Mouse (Mus musculus) MEL-GATA-1-ER (cell line): ENCODE results near the gene Gm11034.

Experiments used
- DNase-seq: peaks from one replicate; pipeline ENCODE4 v3.0.0-alpha.2; 2012; ENCODE audit warnings: low read depth; ENCODE audit errors: extremely low read depth

The Gm11034 gene

GRCm38 (mm10) chr8:72213536-72213935 is at the start of gene Gm11034:
Gene Gm11034 (minus strand): TSS chr8:72213636.
- no peak for DNase-seq

DNA sequence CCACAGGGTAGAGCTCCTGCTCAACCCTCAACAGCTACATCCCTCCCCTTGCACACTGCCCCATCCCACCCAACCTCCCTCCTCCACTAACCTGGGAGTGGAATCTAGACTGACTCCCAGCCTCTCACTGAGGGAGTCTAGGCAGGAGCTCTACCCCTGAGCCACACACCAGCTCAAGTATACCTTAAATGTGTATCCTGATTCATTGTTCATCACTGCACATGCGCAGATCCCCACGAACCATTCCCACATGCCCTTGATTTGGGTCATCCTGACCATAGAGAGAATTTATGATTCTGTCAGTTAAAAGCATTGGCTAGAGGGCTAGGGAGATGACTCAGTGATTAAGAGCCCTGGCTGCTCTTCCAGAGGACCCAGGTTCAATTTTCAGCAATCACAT is 49.3 kb upstream of the Gm11034 start:
- DNase-seq, result no peak

DNA sequence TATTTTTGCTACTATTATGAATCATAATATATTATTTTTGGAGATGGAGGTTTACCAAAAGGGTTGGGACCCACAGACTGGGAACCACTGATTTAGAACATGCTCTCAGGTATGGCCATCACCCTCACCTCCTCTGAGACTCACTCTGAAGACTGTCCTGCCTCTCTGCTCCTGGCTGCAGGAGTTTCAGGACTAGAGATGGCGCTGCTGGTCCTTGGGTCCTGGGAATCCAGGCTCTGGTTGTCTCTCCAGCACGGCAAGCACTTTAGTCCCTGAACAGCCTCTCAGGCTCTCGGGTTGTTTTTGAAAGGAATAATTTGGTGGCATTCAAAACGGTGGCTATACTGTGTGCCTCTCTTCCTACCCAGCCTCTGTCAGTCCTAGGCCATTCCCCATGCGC is 48.4 kb upstream of the Gm11034 start:
- no peak for DNase-seq

- DNase-seq, result no peak
Observed at GRCm38 (mm10) chr8:72261431-72261830, 48.0 kb upstream of the Gm11034 start.

DNA sequence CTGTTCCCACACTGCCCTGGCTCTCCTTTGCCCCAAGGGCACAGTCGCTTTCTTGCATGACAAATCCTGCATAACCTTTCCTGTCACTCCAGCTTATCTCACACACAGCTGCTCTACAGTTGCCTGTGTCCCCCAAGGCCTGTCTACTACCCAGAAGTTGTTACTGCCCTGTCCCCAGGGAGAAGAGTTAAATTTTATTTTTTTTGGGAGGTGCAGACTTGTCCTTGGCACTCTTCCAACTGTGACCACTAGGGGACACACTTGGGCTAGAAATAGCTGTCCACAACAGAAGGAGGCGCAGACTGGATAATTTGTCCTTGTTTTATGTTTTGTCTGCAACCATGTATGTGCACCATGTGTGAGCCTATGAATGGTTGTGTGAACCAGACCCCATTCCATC is 47.6 kb upstream of the Gm11034 start:
- no peak for DNase-seq

- DNase-seq, result no peak
Observed at GRCm38 (mm10) chr8:72260585-72260984, 47.1 kb upstream of the Gm11034 start.

DNA sequence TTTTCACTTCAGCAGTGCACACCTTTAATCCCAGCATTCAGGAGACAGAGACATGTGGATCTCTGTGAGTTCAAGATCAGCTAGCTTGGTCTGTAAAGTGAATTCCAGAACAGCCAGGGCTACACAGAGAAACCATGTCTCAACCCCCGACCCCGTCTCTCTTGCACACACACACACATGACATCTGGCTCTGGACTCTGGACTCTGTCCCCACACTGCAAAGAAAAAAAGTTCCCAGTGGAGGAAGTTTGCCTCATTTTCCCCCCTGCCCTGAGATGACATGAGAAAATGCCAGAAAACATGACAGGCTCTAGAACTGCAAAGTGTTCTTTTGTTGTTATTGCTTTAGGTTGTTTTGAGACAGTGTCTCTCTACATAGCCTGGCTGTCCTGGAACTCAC is 46.4 kb upstream of the Gm11034 start:
- DNase-seq, result no peak

GRCm38 (mm10) chr8:72257902-72258238 is 44.4 kb upstream of the Gm11034 start:
- no peak for DNase-seq

GRCm38 (mm10) chr8:72257171-72257901 is 43.9 kb upstream of the Gm11034 start:
- no peak for DNase-seq

DNA sequence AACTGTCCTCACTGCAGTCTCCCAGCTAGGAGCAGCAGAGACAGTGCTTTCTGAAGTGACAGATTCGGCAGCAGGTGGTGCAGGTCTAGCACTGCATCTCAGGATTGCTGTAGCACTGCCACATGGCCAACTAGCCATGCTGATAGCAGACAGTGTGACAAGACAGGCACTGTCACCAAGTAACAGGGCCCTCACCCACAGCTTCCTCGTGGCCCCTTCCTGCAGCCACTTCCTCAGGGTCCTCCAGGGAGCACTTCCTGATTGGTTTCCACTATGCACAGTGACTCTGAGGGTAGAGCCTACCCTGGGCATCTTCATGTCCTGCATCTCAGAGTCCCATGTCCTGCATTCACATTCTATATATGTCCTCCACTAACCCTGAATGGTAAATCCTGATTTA is 31.2 kb upstream of the Gm11034 start:
- no peak for DNase-seq

- DNase-seq, result no peak
Observed at GRCm38 (mm10) chr8:72242226-72242625, 28.8 kb upstream of the Gm11034 start.

- DNase-seq, result no peak
Observed at GRCm38 (mm10) chr8:72240951-72241350, 27.5 kb upstream of the Gm11034 start.

GRCm38 (mm10) chr8:72240403-72240763 is 26.9 kb upstream of the Gm11034 start:
- no peak for DNase-seq

- peak; percentile 95 for DNase-seq
Observed at GRCm38 (mm10) chr8:72239499-72240402, 26.3 kb upstream of the Gm11034 start, which contains the start of gene Ap1m1. Gene Ap1m1 (plus strand): TSS chr8:72240018.

DNA sequence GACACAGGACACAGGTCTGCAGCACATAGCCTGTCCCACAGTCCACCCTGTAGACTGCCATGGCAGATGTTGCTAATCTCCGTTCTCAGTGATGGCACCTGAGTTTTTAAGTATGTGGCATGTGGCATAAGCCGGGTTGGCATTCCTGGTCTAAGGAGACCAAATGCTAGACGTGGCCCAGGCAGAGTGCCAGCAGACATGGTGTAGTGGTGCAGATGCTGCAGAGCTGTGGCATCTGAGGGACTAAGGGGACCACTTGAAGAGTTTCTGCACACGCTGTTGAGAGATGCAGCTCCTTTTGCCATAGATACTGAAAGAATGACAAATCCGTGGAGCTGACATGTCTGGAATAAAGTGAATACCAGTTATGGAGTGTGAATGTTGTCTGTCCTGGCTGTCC is 9.2 kb upstream of the Gm11034 start:
- DNase-seq, result no peak

- no peak for DNase-seq
Observed at GRCm38 (mm10) chr8:72220758-72221157, 7.3 kb upstream of the Gm11034 start.

DNA sequence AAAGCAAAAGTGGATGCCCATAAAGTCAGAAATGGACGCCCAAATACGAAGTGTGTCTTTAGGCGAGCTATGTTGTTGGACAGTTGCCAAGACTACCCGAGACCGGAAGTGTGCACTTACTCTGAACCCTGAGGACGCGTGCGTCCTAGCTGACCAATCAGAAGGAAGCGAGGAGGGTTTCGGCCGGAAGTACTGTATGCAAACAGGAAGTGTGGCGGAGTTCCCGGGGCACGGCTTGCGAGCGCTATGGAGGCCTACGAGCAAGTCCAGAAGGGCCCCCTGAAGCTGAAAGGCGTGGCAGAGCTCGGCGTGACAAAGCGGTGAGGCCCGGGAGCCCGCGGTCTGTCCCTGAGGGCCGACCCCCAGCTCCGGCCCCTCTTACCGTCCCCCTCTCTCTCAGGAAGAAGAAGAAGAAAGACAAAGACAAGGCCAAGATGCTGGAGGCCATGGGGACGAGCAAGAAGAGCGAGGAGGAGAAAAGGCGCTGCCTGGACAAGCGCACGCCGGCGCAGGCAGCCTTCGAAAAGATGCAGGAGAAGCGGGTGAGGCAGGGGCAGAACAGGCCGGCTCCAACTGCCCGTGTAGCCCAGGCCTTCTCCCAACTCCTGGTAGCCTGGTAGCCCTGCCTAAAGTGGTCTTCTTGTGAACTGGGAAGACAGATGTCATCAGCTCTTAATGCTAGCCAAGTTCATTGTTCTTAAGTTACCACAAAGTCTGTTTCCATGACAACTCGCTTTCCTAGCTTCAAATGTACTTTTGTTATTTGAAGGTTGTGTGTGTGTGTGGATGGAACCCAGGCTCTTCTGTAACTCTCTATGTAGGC is 6.3 kb upstream of the Gm11034 start, which contains the start of gene Fam32a:
TSS of gene Fam32a (plus strand) at position 190 of the 823 bp plus-strand sequence.
- peak; percentile 98 for DNase-seq

GRCm38 (mm10) chr8:72218781-72219540 is 5.5 kb upstream of the Gm11034 start:
- no peak for DNase-seq

GRCm38 (mm10) chr8:72215871-72216270 is 2.4 kb upstream of the Gm11034 start:
- peak; percentile 51 for DNase-seq

DNA sequence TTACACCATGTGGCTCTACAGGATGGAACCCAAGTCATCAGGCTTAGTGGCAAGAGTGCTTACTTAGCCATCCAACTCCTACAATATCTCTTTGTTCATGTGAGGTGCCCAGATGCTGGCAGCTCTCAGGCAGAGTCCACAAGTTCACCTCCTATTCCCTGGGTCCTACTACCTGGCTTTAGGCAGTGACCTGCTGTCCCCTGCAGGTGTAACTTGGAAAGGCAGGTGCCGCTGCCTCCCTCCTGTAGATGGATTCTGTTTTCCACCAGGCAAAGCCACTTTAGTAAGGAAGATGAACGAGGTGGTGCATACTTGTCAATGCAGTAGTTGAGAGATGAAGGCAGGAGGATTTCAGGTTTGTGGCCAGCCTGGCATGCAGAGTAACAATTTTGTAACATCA is 1.6 kb upstream of the Gm11034 start:
- DNase-seq, result no peak

GRCm38 (mm10) chr8:72212751-72213150 is 685 bp downstream of the Gm11034 start, which contains the start of gene Cib3:
Gene Cib3 (minus strand): TSS chr8:72212837.
- DNase-seq, result no peak
